Mouse (Mus musculus) intestine, postnatal 0 days (tissue): ENCODE measurements at regions not wholly inside any gene's neighbourhood (a gene's known extent, or its start where the extent isn't known, plus 50 kb on each side); places are given as distances from the start of the nearest gene placed in this dataset.
"Not testable (repeated sequence)": the region's sequence is repeated elsewhere in the genome, so short reads cannot be mapped to it uniquely, and the experiment has no call there.

Experiments
- ATAC-seq: fragments of 200-750 bp; cut with Nextera tagmentation; 2 replicates; pipeline ENCODE4 v1.8.0; 2017; ENCODE audit warnings: mild to moderate bottlenecking, moderate TSS enrichment, moderate library complexity
- H3K27ac ChIP-seq: fragments of 300-500 bp; sonication (generic); 2 replicates; pipeline ENCODE4 v1.5.1; 2014; ENCODE audit warnings: mild to moderate bottlenecking, low read depth, low read length, moderate library complexity
- H3K27me3 ChIP-seq: fragments of 300-500 bp; sonication (generic); replicated peaks from 2 replicates; pipeline ENCODE4 v1.6.1; 2014; ENCODE audit warnings: low read length, mixed read lengths; ENCODE audit not compliant: control insufficient read depth, insufficient read depth
- H3K36me3 ChIP-seq: fragments of 300-500 bp; sonication (generic); 2 replicates; pipeline ENCODE4 v1.6.1; 2014; ENCODE audit warnings: mild to moderate bottlenecking, moderate library complexity; ENCODE audit not compliant: control insufficient read depth, insufficient read depth
- H3K4me1 ChIP-seq: fragments of 300-500 bp; sonication (generic); replicated peaks from 2 replicates; pipeline ENCODE4 v1.6.1; 2014; ENCODE audit warnings: antibody characterized with exemption, low read length, mixed read lengths; ENCODE audit not compliant: control insufficient read depth, insufficient read depth
- H3K4me2 ChIP-seq: fragments of 300-500 bp; sonication (generic); replicated peaks from 2 replicates; pipeline ENCODE4 v1.6.1; 2014; ENCODE audit warnings: low read depth, mild to moderate bottlenecking, moderate library complexity
- H3K4me3 ChIP-seq: fragments of 300-500 bp; sonication (generic); 2 replicates; pipeline ENCODE4 v1.5.1; 2014; ENCODE audit warnings: low read depth, low read length
- H3K9ac ChIP-seq: fragments of 300-500 bp; sonication (generic); 2 replicates; pipeline ENCODE4 v1.6.1; 2014; ENCODE audit warnings: mild to moderate bottlenecking, low read depth, low read length
- H3K9me3 ChIP-seq: fragments of 300-500 bp; sonication (generic); 2 replicates; pipeline ENCODE4 v1.6.1; 2016; ENCODE audit warnings: mixed run types; ENCODE audit not compliant: control insufficient read depth
- CTCF ChIP-seq: sonication (generic); IDR thresholded peaks from 2 replicates; pipeline ENCODE4 v1.5.1; 2016; ENCODE audit warnings: low read depth, mild to moderate bottlenecking, control low read depth, antibody characterized with exemption, moderate library complexity
- WGBS: fragments of 180-500 bp; shearing (Covaris S2); extraction: QIAGEN DNeasy Blood & Tissue Kit; methylation state at CpG from one replicate; pipeline ENCODE4 v1.1.7; 2014; 5-methylcytosine and 5-hydroxymethylcytosine counted together

DNA sequence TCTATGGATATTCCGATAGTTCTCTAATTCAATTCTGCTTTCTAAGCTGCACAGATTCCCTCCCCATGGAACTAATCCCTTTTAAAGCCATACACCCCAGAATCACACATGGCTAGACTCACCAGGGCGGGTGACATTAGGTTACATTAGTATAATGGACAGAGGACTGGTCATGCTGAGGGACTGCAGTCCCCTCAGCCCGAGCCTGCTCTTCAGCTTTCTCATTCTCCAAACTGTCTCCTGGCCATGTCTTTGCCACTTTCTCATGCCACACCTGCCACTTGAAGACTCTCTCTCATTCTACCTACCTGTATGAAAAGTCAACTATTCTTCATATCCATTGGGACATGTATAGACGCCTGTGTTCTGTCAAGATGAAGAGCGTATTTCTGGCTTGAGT is 68.0 kb upstream of the Sh3gl3 start:
- H3K27me3 ChIP-seq = no peaks in the 10 kb centered on the region; the same call in 1 of the 2 replicates
- H3K4me1 ChIP-seq = no peaks in the 10 kb centered on the region
- no peak overlapping the region for H3K4me2 ChIP-seq
- 85% methylated on average over 5 of the region's 5 CpGs for WGBS
- no peak overlapping the region for H3K27ac ChIP-seq
- no peak overlapping the region for H3K4me3 ChIP-seq
- no peaks in the 10 kb centered on the region for H3K9me3 ChIP-seq
- no peak for ATAC-seq
- H3K36me3 ChIP-seq = no peaks in the 10 kb centered on the region
- H3K9ac ChIP-seq = no peak overlapping the region
- TF ChIP-seq CTCF = no peak

DNA sequence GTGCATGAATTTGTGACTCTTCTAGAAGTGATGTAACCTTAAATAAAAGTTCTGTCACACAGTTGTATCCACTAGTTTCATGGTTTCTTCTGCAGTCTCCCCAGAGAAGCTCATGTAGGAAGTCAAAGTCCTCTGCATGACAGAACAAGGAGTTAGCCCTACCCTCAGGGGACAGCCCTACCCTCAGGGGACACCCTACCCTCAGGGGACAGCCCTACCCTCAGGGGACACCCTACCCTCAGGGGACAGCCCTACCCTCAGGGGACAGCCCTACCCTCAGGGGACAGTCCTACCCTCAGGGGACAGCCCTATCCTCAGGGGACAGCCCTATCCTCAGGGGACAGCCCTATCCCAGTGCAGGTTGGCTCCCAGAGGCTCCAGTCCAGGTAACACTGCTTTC is 64.5 kb upstream of the Sh3gl3 start:
- ATAC-seq = not testable (repeated sequence)

DNA sequence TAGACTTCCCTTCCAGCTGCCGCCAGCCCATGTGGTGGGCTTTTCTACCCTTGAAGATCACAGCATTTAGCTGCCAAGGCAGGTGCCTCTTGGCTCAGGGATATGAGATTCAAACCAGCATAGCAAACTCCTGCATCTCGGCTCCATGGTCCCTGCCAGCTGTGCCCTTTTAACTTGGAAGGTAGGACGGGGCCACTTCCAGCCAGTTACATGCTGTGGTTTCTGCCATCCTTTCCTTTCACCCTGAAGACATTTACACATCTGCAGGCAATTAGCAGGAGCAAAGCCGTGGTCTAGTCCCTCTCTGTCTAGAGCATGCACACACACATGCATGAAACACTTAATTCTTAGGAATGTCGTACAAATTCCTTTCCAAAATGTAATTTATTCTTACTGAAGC is 64.1 kb upstream of the Sh3gl3 start:
- Histone ChIP-seq H3K9me3 (no peaks in the 10 kb centered on the region), H3K9ac (no peak overlapping the region), H3K27me3 (no peaks in the 10 kb centered on the region; the same call in 1 of the 2 replicates), H3K27ac (no peak overlapping the region), H3K4me2 (no peak overlapping the region), H3K36me3 (no peaks in the 10 kb centered on the region), H3K4me3 (no peak overlapping the region), H3K4me1 (no peaks in the 10 kb centered on the region)
- 66% methylated on average over 5 of the region's 5 CpGs for WGBS
- no peak for TF ChIP-seq CTCF
- no peak for ATAC-seq

More for the DNA sequence above, 64.5 kb upstream of the Sh3gl3 start:
- not testable (repeated sequence) for H3K9ac ChIP-seq, H3K27me3 ChIP-seq, H3K4me2 ChIP-seq, H3K9me3 ChIP-seq, H3K4me1 ChIP-seq, H3K4me3 ChIP-seq, H3K36me3 ChIP-seq, H3K27ac ChIP-seq

DNA sequence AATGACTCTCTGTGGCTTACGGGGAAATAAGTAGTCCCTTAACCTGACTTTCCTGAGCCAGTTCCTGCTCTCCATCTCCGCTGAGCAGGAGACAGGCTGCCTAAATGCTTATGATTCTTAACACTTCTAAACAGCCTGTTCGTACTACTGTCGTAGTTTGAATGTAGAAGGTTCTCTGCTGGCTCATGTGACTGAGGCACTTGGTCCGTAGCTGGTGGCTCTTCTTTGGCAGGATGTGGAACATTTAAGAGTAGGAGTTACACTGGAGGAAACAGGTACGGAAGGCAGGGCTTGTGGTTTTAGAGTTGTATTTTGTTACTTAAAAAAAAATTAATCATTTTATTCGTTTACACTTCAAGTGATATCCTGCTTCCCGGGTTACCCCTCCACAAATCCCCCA is 63.7 kb upstream of the Sh3gl3 start:
- H3K36me3 ChIP-seq = no peaks in the 10 kb centered on the region
- no peaks in the 10 kb centered on the region for H3K4me1 ChIP-seq
- no peak overlapping the region for H3K4me3 ChIP-seq
- no peaks in the 10 kb centered on the region; the same call in 1 of the 2 replicates for H3K27me3 ChIP-seq
- no peak for ATAC-seq
- no peak overlapping the region for H3K9ac ChIP-seq
- H3K9me3 ChIP-seq = no peaks in the 10 kb centered on the region
- no peak overlapping the region for H3K4me2 ChIP-seq
- WGBS = 60% methylated on average over 8 of the region's 8 CpGs
- no peak for TF ChIP-seq CTCF
- H3K27ac ChIP-seq = no peak overlapping the region

DNA sequence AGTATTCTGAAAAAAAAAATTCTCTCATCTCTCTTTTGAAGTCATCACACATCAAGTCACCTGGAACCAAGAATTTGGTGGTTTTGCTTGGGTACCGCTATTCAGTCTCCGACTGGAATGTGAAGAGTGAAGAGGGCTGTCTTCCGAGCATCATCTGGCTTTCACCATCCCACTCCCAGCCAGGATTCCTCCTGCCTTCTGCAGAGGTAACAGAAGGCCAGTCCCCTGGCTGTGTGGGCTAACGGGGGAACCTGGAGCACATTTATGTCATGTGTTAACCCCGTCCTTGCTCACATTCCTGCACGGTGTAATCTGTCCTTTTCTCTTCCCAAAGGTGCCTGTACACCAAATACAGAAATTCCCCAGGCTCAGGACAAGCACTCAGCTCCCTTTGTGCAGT is 61.6 kb upstream of the Sh3gl3 start:
- Histone ChIP-seq H3K9ac (no peak overlapping the region), H3K36me3 (no peaks in the 10 kb centered on the region), H3K27me3 (no peaks in the 10 kb centered on the region; the same call in 1 of the 2 replicates), H3K4me3 (no peak overlapping the region), H3K9me3 (no peaks in the 10 kb centered on the region), H3K27ac (no peak overlapping the region), H3K4me2 (no peak overlapping the region), H3K4me1 (no peaks in the 10 kb centered on the region)
- ATAC-seq = no peak
- no peak for TF ChIP-seq CTCF
- WGBS = 61% methylated on average over 6 of the region's 6 CpGs

DNA sequence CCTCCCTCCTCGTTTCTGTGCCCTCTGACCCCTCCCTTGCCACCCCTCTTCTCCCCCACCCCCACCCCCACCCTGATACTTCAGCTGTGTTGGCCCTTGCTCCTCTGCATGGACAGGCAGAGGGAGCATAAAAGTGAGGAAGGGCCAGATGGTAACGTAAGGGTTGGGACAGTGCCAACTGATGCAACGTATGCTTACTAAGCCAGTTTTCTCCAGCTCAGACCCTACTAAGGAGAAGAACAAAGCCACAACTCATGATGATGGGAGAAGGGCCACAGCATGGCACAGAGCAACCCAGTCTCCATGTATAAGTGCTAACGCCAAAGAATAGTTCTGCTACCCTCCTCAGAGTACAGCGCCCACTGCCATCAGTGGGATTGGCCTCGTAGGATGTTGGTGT is 58.0 kb upstream of the Sh3gl3 start:
- ATAC-seq = no peak
- 74% methylated on average over 6 of the region's 6 CpGs for WGBS
- H3K27ac ChIP-seq = no peak overlapping the region
- no peaks in the 10 kb centered on the region for H3K27me3 ChIP-seq
- H3K4me3 ChIP-seq = no peak overlapping the region
- H3K36me3 ChIP-seq = no peaks in the 10 kb centered on the region
- no peak overlapping the region for H3K4me2 ChIP-seq
- no peaks in the 10 kb centered on the region for H3K4me1 ChIP-seq
- H3K9me3 ChIP-seq = no peaks in the 10 kb centered on the region
- H3K9ac ChIP-seq = no peak overlapping the region
- no peak for TF ChIP-seq CTCF

DNA sequence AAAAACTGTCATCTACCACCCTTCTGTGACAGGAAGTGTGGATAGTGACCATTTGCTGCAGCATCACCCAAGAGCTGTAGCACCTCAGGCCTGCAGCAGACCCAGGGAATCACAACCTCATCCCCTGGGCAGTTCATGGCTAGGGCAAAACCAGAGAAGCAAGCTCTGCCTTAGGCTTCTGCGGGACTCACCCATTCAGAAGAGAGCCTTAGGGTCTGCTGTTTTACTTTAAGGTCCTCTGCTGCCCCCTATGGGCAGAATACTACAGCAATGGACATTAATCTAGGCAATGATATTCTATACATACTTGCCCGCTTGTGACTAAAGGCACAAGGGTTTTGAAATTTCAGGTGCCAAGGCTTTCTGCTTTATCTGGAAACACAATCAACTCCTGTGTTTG is 54.4 kb upstream of the Sh3gl3 start:
- Histone ChIP-seq H3K4me3 (no peak overlapping the region), H3K9ac (no peak overlapping the region), H3K27me3 (no peaks in the 10 kb centered on the region), H3K36me3 (no peaks in the 10 kb centered on the region), H3K27ac (no peak overlapping the region), H3K4me1 (no peaks in the 10 kb centered on the region), H3K4me2 (no peak overlapping the region), H3K9me3 (no peaks in the 10 kb centered on the region)
- peak; percentile 87 for TF ChIP-seq CTCF
- WGBS = 5% methylated on average over 2 of the region's 2 CpGs
- no peak for ATAC-seq
